Mouse (Mus musculus): ENCODE results near the gene Npc2. TPM values are rescaled to one million over a fixed set of nuclear protein-coding genes. Genes with fewer than 3 reads are reported as not detected.
A peak's percentile ranks its signal among the peaks of the same experiment; 100 is the strongest.

Npc2 gene
- 140 and 155 TPM in 2 replicates for polyA plus RNA-seq (2012; rRNA removed)

DNA sequence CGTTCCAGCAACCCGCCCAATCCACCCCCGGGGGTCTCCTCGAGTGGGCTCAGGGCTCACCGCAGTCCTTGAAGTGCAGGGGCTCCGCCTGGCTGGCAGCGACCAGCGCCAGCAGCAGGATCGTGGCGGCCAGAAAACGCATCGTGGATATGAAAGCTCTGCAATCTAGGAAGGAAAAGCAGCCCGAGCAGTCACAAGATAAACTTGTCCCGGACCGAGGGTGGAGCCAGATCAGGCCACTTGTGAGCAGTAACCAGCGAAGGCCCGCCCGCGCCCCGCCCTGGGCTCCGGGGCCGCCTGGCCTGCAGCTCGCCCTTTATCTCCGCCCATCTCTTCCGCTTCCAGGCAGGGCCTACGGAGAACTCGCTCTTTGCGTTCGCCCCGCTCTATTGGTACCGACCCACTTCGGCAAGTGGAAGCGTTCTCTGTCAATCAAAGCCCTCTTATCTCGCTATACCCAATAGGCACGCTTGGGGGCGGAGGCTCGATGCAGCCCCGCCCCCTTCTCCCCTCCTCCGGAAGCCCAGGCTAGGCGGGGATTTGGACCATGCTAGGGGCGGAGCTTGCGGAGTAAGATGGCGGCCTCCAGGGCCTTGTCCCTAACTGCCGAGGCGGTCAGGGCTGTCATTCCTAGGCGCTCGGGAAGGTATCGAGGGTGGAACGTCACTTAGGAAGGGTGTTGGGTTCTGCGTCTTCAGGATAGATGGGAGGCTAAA, at the start of gene Npc2, which contains the start of gene Isca2:
Npc2 (minus strand) TSS at position 427 of the 716 bp plus-strand sequence.
Isca2 (plus strand) TSS at position 526 of the 716 bp plus-strand sequence.
- H3K27me3 ChIP-seq (ENCODE audit: control insufficient read depth, insufficient read depth, low read length): no peaks in the 10 kb centered on the region
- H3K4me1 ChIP-seq (ENCODE audit: control insufficient read depth, insufficient read depth, insufficient read length): peaks cover 6% of the 10 kb centered on the region
- WGBS: under 1% methylated on average over 50 of the region's 50 CpGs
- DNase-seq (ENCODE audit: low read depth in 1 of 2, low spot score in 2 of 2): peak; percentile 96 to 99
- H3K36me3 ChIP-seq (ENCODE audit: control insufficient read depth, insufficient read depth, low read length): no peaks in the 10 kb centered on the region
- no peak for TF ChIP-seq CTCF (IDR thresholded peaks at IDR 0.05; ENCODE audit: extremely low read depth, insufficient read depth, insufficient read length, insufficient replicate concordance)
- TF ChIP-seq POLR2A (IDR thresholded peaks at IDR 0.05; ENCODE audit: low read depth, low read length): peak; percentile 78
- peak within 1 kb of the TSS; percentile 92 for H3K27ac ChIP-seq (ENCODE audit: insufficient read depth, low read length)
- peak within 1 kb of the TSS; percentile 89 for H3K4me3 ChIP-seq (ENCODE audit: extremely low read depth, insufficient read depth, insufficient read length)

DNA sequence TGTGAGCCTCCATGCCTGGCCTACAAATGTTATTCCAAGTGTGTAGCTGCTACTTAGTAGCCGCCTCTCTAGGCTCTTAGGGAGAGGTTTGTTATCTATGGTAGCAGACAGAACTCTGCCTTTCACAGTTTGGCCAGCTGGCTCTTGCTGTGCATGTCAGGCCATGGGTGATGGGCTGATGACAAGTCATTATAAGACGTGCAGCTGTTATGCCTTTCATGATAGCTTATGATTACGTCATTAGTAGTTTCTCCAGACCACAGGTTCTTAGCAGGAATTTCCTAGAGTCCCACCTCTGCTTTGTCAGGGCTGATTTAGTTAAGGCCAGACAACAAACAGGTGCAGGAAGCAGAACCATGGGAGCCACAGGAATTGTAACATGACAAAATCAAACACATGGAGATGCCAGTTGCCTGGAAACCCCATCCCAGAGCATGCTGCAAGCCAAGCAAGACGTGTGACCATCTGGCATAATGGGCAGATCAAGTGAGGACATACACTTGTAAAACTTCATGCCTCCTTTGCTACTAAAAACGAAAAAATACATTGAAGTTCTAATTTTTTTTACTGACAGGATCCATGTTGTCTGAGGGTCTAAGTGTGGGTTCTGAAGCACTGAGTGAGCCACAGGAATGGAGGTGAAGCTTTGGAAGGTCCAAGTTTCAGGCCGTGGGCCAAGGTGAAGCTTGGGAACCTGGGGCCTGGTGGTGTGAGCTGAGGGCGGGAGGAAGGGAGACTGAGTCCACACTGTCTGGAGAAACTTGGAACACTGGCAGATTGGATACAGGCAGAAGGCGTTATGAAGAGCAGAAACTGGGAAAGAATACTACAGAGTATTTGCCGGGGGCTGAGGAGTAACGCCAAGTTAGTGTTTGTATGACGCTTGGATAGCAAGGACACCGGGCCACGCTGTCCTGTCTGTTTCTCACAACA, 46.5 kb upstream of the Npc2 start:
- Histone ChIP-seq H3K27ac (ENCODE audit: insufficient read depth, low read length) (no peak overlapping the region), H3K36me3 (ENCODE audit: control insufficient read depth, insufficient read depth, low read length) (no peaks in the 10 kb centered on the region), H3K4me3 (ENCODE audit: extremely low read depth, insufficient read depth, insufficient read length) (no peak overlapping the region), H3K27me3 (ENCODE audit: control insufficient read depth, insufficient read depth, low read length) (no peaks in the 10 kb centered on the region), H3K4me1 (ENCODE audit: control insufficient read depth, insufficient read depth, insufficient read length) (no peaks in the 10 kb centered on the region)
- DNase-seq (ENCODE audit: low read depth in 1 of 2, low spot score in 2 of 2): no peak
- 89% methylated on average over 13 of the region's 13 CpGs for WGBS
- TF ChIP-seq CTCF (IDR thresholded peaks at IDR 0.05; ENCODE audit: extremely low read depth, insufficient read depth, insufficient read length, insufficient replicate concordance) (no peak), POLR2A (IDR thresholded peaks at IDR 0.05; ENCODE audit: low read depth, low read length) (no peak)

DNA sequence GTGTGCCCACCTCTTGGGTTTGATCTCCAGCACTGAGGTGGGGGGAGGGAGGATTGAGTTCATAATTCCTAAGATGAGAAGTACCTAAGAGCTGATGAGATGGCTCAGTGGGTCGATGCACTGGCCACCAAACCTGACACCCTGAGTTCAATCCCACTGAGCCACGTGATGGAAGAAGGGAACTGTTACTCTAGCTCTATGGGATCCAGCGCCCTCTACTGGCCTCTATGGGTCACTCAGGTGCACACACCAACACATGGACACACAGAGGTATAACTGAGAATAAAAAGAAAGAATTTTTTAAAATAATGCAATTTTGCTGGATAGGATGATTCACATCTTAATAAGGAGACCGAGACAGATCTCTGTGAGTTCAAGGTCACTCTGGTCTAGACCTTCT, 45.5 kb upstream of the Npc2 start:
- Histone ChIP-seq H3K36me3 (ENCODE audit: control insufficient read depth, insufficient read depth, low read length) (no peaks in the 10 kb centered on the region), H3K27me3 (ENCODE audit: control insufficient read depth, insufficient read depth, low read length) (no peaks in the 10 kb centered on the region), H3K27ac (ENCODE audit: insufficient read depth, low read length) (no peak overlapping the region), H3K4me3 (ENCODE audit: extremely low read depth, insufficient read depth, insufficient read length) (no peak overlapping the region), H3K4me1 (ENCODE audit: control insufficient read depth, insufficient read depth, insufficient read length) (no peaks in the 10 kb centered on the region)
- DNase-seq (ENCODE audit: low read depth in 1 of 2, low spot score in 2 of 2): no peak
- WGBS: 68% methylated on average over 4 of the region's 4 CpGs
- TF ChIP-seq POLR2A (IDR thresholded peaks at IDR 0.05; ENCODE audit: low read depth, low read length) (no peak), CTCF (IDR thresholded peaks at IDR 0.05; ENCODE audit: extremely low read depth, insufficient read depth, insufficient read length, insufficient replicate concordance) (no peak)

DNA sequence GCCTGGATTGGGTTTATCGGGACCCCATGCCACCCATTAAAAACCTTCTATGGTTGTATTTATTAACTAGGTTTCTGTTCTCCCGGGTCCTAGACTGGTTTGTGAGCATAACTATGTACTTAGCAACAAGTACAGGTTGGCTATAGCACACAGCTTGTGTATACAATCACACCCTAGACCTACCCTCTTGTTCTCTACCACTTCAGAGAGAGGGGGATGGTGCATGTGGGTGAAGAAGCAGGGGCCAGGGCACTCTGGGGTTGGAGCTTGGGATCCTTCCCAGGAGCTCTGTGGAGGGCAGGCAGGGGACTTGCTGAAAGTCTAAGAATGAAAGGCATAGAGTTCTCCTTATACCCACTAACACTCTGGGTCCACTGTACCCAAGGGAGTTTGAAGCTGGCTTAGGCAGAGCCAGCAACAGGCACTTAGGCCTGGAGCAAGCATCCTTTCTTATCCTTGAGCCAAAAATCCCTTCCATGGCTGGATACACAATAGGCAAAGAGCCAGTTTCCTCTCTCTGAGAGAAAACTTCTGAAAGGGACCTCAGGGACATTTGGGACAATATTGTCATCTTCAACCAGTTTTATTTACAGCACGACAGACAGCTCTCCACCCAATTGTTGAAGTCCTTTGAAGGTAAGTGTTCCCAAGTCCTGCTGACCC, 41.8 kb upstream of the Npc2 start:
- 90% methylated on average over 3 of the region's 3 CpGs for WGBS

DNA sequence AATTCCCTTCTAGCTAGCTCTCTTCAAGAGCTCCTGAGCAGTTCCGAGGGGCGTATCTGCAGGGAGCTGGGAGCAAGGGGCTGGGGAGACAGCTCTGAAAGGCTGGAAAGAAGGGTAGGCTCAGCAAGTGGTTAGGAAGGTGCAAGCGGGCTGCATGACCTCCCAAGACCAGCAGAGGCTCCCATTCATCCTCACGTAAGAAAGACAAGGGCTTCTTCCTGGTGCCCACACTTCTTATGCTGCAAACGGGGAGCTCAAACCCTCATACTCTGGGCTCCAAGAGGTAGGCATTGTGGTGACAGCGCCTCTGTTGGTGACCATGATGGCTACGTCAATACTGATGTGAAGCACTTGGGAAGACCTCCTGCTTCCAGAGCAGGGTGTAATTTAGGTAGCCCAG, 40.8 kb upstream of the Npc2 start:
- DNase-seq (ENCODE audit: low read depth in 1 of 2, low spot score in 2 of 2): no peak
- 59% methylated on average over 7 of the region's 7 CpGs for WGBS
- no peaks in the 10 kb centered on the region for H3K27me3 ChIP-seq (ENCODE audit: control insufficient read depth, insufficient read depth, low read length)
- H3K27ac ChIP-seq (ENCODE audit: insufficient read depth, low read length): no peak overlapping the region
- TF ChIP-seq CTCF (IDR thresholded peaks at IDR 0.05; ENCODE audit: extremely low read depth, insufficient read depth, insufficient read length, insufficient replicate concordance) (no peak), POLR2A (IDR thresholded peaks at IDR 0.05; ENCODE audit: low read depth, low read length) (no peak)
- H3K4me1 ChIP-seq (ENCODE audit: control insufficient read depth, insufficient read depth, insufficient read length): no peaks in the 10 kb centered on the region
- H3K4me3 ChIP-seq (ENCODE audit: extremely low read depth, insufficient read depth, insufficient read length): no peak overlapping the region
- H3K36me3 ChIP-seq (ENCODE audit: control insufficient read depth, insufficient read depth, low read length): no peaks in the 10 kb centered on the region

More for the DNA sequence above, 41.8 kb upstream of the Npc2 start:
- TF ChIP-seq POLR2A (IDR thresholded peaks at IDR 0.05; ENCODE audit: low read depth, low read length): no peak
- no peak for TF ChIP-seq CTCF (IDR thresholded peaks at IDR 0.05; ENCODE audit: extremely low read depth, insufficient read depth, insufficient read length, insufficient replicate concordance)
- DNase-seq (ENCODE audit: low read depth in 1 of 2, low spot score in 2 of 2): no peak
- no peaks in the 10 kb centered on the region for H3K36me3 ChIP-seq (ENCODE audit: control insufficient read depth, insufficient read depth, low read length)
- no peaks in the 10 kb centered on the region for H3K4me1 ChIP-seq (ENCODE audit: control insufficient read depth, insufficient read depth, insufficient read length)
- no peak overlapping the region for H3K4me3 ChIP-seq (ENCODE audit: extremely low read depth, insufficient read depth, insufficient read length)
- no peak overlapping the region for H3K27ac ChIP-seq (ENCODE audit: insufficient read depth, low read length)
- no peaks in the 10 kb centered on the region for H3K27me3 ChIP-seq (ENCODE audit: control insufficient read depth, insufficient read depth, low read length)

DNA sequence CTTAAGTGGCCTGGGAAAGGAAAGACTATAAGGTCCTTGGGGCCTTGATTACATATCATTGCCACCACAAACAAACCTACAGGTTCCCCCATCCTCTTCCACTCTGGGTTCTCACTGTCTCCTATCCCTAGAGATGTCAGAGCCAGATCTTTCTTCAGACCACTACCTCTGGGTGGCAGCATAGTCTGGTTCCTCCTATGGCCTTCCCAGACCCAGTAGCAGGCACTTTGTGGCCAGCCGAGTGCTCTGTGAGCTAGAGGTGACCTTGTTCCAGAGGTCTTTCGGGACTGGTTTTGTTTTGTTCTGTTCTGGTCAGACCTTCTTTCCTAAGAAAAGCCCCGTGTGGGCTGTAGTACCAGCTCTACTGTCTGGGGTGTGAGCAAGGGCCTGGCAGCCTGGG, 39.1 kb upstream of the Npc2 start:
- 46% methylated on average over 3 of the region's 3 CpGs for WGBS
- H3K4me1 ChIP-seq (ENCODE audit: control insufficient read depth, insufficient read depth, insufficient read length): no peaks in the 10 kb centered on the region
- TF ChIP-seq POLR2A (IDR thresholded peaks at IDR 0.05; ENCODE audit: low read depth, low read length): no peak
- TF ChIP-seq CTCF (IDR thresholded peaks at IDR 0.05; ENCODE audit: extremely low read depth, insufficient read depth, insufficient read length, insufficient replicate concordance): no peak

More for the DNA sequence above, 39.1 kb upstream of the Npc2 start:
- Histone ChIP-seq H3K27ac (ENCODE audit: insufficient read depth, low read length) (no peak overlapping the region), H3K4me3 (ENCODE audit: extremely low read depth, insufficient read depth, insufficient read length) (no peak overlapping the region), H3K27me3 (ENCODE audit: control insufficient read depth, insufficient read depth, low read length) (no peaks in the 10 kb centered on the region), H3K36me3 (ENCODE audit: control insufficient read depth, insufficient read depth, low read length) (no peaks in the 10 kb centered on the region)
- DNase-seq (ENCODE audit: low read depth in 1 of 2, low spot score in 2 of 2): no peak
